ENCODE assay signal across 9 mouse cellular contexts in the genomic region with DNA sequence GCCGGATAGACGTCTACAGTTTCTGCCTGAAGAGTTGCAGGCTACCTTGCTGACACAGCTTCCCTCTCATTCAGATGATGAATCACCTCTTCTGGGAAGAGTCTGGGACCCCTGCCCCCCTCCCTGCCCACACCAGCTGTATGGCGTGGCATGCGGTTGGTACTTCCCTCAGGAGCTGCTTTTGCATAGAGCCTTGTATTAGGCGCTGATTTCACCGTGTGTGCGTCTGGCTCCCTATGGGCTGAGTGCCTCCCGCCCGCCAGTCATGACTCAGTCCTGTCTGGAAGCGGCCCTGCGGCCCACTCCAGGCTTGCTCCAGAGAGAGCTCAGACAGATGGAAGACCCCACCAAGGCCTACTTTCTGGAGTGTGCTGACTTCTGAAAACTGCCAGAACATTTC. TPM values are rescaled to one million over a fixed set of nuclear protein-coding genes. Genes with fewer than 3 reads are reported as not detected.
DNase-seq lines count a peak whose midpoint lies in the region; ATAC-seq and TF ChIP-seq lines count a peak whose summit lies in the region.
"Had no signal": no experiment of that assay in that cellular context is flagged by ENCODE, and none has a peak within 500 bp of the region (broad histone marks: within the 10 kb centered on the region; RNA-seq: fewer than 3 reads in every experiment).

No protein-coding gene starts in this region.

- no peak for TF ChIP-seq CTCF in forebrain, postnatal 0 days (IDR thresholded peaks at IDR 0.05; ENCODE audit: low read depth)
- TF ChIP-seq CTCF in lung, postnatal 0 days (IDR thresholded peaks at IDR 0.05): no peak
- TF ChIP-seq CTCF in liver, postnatal 0 days (IDR thresholded peaks at IDR 0.05; ENCODE audit: low read depth): no peak
- no peak for TF ChIP-seq CTCF in thymus, adult 2 months (IDR thresholded peaks at IDR 0.05; ENCODE audit: borderline replicate concordance, control insufficient read depth, extremely low read depth, insufficient read depth, low read length, poor library complexity)

- TF ChIP-seq POLR2A in thymus, adult 2 months (IDR thresholded peaks at IDR 0.05; ENCODE audit: control insufficient read depth, extremely low read depth, insufficient read depth, low read length, poor library complexity): no peak

- no peak for DNase-seq in forebrain, postnatal 0 days
- peak; percentile 61 for DNase-seq in brain, adult 2 months (ENCODE audit: low read depth, low spot score)
- DNase-seq in lung, postnatal 0 days (ENCODE audit: low spot score): peak; percentile 71
- DNase-seq in right cerebral cortex, postnatal 14 days: no peak
- DNase-seq in liver, postnatal 0 days: no peak
- no peak for DNase-seq in thymus, adult 2 months

- H3K4me1 ChIP-seq in forebrain, embryonic 12.5 days: peaks cover 16% of the 10 kb centered on the region
- H3K4me1 ChIP-seq in forebrain, postnatal 0 days (ENCODE audit: insufficient read depth): 0 out of 2 replicates have a peak, but pooled peaks cover 2% of the 10 kb centered on the region
- peaks cover 59% of the 10 kb centered on the region for H3K4me1 ChIP-seq in heart, embryonic 13.5 days
- peaks cover 39% of the 10 kb centered on the region; the same call in 1 of the 2 replicates for H3K4me1 ChIP-seq in lung, postnatal 0 days (ENCODE audit: insufficient read depth, low read depth, low read length)
- H3K4me1 ChIP-seq in liver, postnatal 0 days (ENCODE audit: insufficient read depth): 0 out of 2 replicates have a peak, but pooled peaks cover 2% of the 10 kb centered on the region
- H3K4me1 ChIP-seq in thymus, adult 2 months (replicated peaks; ENCODE audit: control insufficient read depth, insufficient read depth, low read length): no peaks in the 10 kb centered on the region

- no peaks in the 10 kb centered on the region for H3K9me3 ChIP-seq in forebrain, embryonic 12.5 days
- H3K9me3 ChIP-seq in forebrain, postnatal 0 days (ENCODE audit: low read length): no peaks in the 10 kb centered on the region
- no peaks in the 10 kb centered on the region for H3K9me3 ChIP-seq in heart, embryonic 13.5 days
- no peaks in the 10 kb centered on the region for H3K9me3 ChIP-seq in lung, postnatal 0 days (ENCODE audit: low read length)
- no peaks in the 10 kb centered on the region for H3K9me3 ChIP-seq in liver, postnatal 0 days (ENCODE audit: low read length)

- TF ChIP-seq EP300 in lung, postnatal 0 days (IDR thresholded peaks at IDR 0.05): 0 out of 2 replicates have a peak, but pooled peaks have one; percentile 18
- no peak for TF ChIP-seq EP300 in liver, postnatal 0 days (IDR thresholded peaks at IDR 0.05; ENCODE audit: low read depth)

- no peak overlapping the region for H3K4me3 ChIP-seq in forebrain, embryonic 12.5 days (replicated peaks)
- no peak overlapping the region for H3K4me3 ChIP-seq in forebrain, postnatal 0 days (ENCODE audit: low read depth, low read length)
- no peak overlapping the region for H3K4me3 ChIP-seq in heart, embryonic 13.5 days
- H3K4me3 ChIP-seq in lung, postnatal 0 days (ENCODE audit: low read depth, low read length): no peak overlapping the region
- no peak overlapping the region for H3K4me3 ChIP-seq in liver, postnatal 0 days (ENCODE audit: low read depth, low read length)
- no peak overlapping the region for H3K4me3 ChIP-seq in thymus, adult 2 months (ENCODE audit: control insufficient read depth, insufficient read depth, low read length)

- H3K27me3 ChIP-seq in forebrain, embryonic 12.5 days: no peaks in the 10 kb centered on the region
- H3K27me3 ChIP-seq in forebrain, postnatal 0 days (ENCODE audit: insufficient read depth, low read length): no peaks in the 10 kb centered on the region
- no peaks in the 10 kb centered on the region for H3K27me3 ChIP-seq in heart, embryonic 13.5 days (replicated peaks)
- H3K27me3 ChIP-seq in lung, postnatal 0 days (replicated peaks; ENCODE audit: insufficient read depth, low read length): no peaks in the 10 kb centered on the region
- H3K27me3 ChIP-seq in liver, postnatal 0 days (ENCODE audit: insufficient read depth, low read length): no peaks in the 10 kb centered on the region
- H3K27me3 ChIP-seq in thymus, adult 2 months (ENCODE audit: control insufficient read depth, insufficient read depth, low read length): no peaks in the 10 kb centered on the region

- H3K4me2 ChIP-seq in forebrain, embryonic 12.5 days: no peak overlapping the region
- no peak overlapping the region for H3K4me2 ChIP-seq in forebrain, postnatal 0 days (ENCODE audit: low read depth)
- no peak overlapping the region for H3K4me2 ChIP-seq in heart, embryonic 13.5 days
- H3K4me2 ChIP-seq in lung, postnatal 0 days (replicated peaks; ENCODE audit: low read depth, low read length): no peak overlapping the region
- no peak overlapping the region for H3K4me2 ChIP-seq in liver, postnatal 0 days (ENCODE audit: low read depth, low read length)

- peak overlapping the region; percentile 51; the same call in 1 of the 2 replicates for H3K27ac ChIP-seq in forebrain, embryonic 12.5 days
- no peak overlapping the region for H3K27ac ChIP-seq in forebrain, postnatal 0 days (ENCODE audit: low read depth, low read length)
- H3K27ac ChIP-seq in heart, embryonic 13.5 days (replicated peaks): peak overlapping the region; percentile 89
- peak overlapping the region; percentile 29; the same call in 1 of the 2 replicates for H3K27ac ChIP-seq in lung, postnatal 0 days (ENCODE audit: low read length)
- no peak overlapping the region for H3K27ac ChIP-seq in liver, postnatal 0 days (ENCODE audit: low read depth)
- no peak overlapping the region for H3K27ac ChIP-seq in thymus, adult 2 months (ENCODE audit: control insufficient read depth, insufficient read depth, low read length)

- 57% methylated on average over 11 of the region's 11 CpGs for WGBS in forebrain, embryonic 12.5 days
- WGBS in forebrain, postnatal 0 days: 51% methylated on average over 11 of the region's 11 CpGs
- WGBS in heart, embryonic 13.5 days: 25% methylated on average over 11 of the region's 11 CpGs
- 25% methylated on average over 11 of the region's 11 CpGs for WGBS in lung, postnatal 0 days
- WGBS in liver, postnatal 0 days (ENCODE audit: insufficient replicate concordance): 46% methylated on average over 11 of the region's 11 CpGs
- WGBS in thymus, adult 2 months: 22% methylated on average over 11 of the region's 11 CpGs

- no peak overlapping the region for H3K9ac ChIP-seq in forebrain, embryonic 12.5 days
- H3K9ac ChIP-seq in forebrain, postnatal 0 days: no peak overlapping the region
- H3K9ac ChIP-seq in heart, embryonic 13.5 days: 0 out of 2 replicates have a peak overlapping the region, but pooled peaks have one; percentile 15
- no peak overlapping the region for H3K9ac ChIP-seq in lung, postnatal 0 days (replicated peaks; ENCODE audit: low read depth)
- H3K9ac ChIP-seq in liver, postnatal 0 days (replicated peaks): no peak overlapping the region

- ATAC-seq in forebrain, embryonic 12.5 days (ENCODE audit: low FRiP score): no peak
- no peak for ATAC-seq in forebrain, postnatal 0 days
- no peak; the same call in 1 of the 2 replicates for ATAC-seq in heart, embryonic 13.5 days (ENCODE audit: extremely low read depth, insufficient number of reproducible peaks, low FRiP score, low TSS enrichment)
- peak; percentile 72 for ATAC-seq in lung, postnatal 0 days
- no peak for ATAC-seq in liver, postnatal 0 days

- no peaks in the 10 kb centered on the region for H3K36me3 ChIP-seq in forebrain, embryonic 12.5 days (replicated peaks)
- H3K36me3 ChIP-seq in forebrain, postnatal 0 days (ENCODE audit: insufficient read depth): no peaks in the 10 kb centered on the region
- H3K36me3 ChIP-seq in heart, embryonic 13.5 days: no peaks in the 10 kb centered on the region
- no peaks in the 10 kb centered on the region for H3K36me3 ChIP-seq in lung, postnatal 0 days (ENCODE audit: insufficient read depth, low read length)
- H3K36me3 ChIP-seq in liver, postnatal 0 days (replicated peaks; ENCODE audit: insufficient read depth, low read length): no peaks in the 10 kb centered on the region
- H3K36me3 ChIP-seq in thymus, adult 2 months (ENCODE audit: control insufficient read depth, insufficient read depth, low read length): no peaks in the 10 kb centered on the region

RNA-seq across cellular contexts. Expression of gene Tgfbi, which starts 8.1 kb away (rescaled TPM):
- polyA plus RNA-seq in forebrain, embryonic 12.5 days (2016; fragmentation: Nextera tagmentation; extraction: Ambion mirVana): 21.4 and 24.0 TPM in 2 replicates
- total RNA-seq in forebrain, postnatal 0 days (2014; rRNA removed): 4.3 and 4.8 TPM in 2 replicates
- 4.9 and 5.3 TPM in 2 replicates for polyA plus RNA-seq in forebrain, postnatal 0 days (2015; fragmentation: Nextera tagmentation; extraction: Ambion mirVana)
- 59.4 and 64.5 TPM in 2 replicates for polyA plus RNA-seq in heart, embryonic 13.5 days (2015; fragmentation: Nextera tagmentation; extraction: Ambion mirVana)
- polyA plus RNA-seq in lung, postnatal 0 days (2015; fragmentation: Nextera tagmentation; extraction: Ambion mirVana): 408 and 422 TPM in 2 replicates
- 24.9 and 26.8 TPM in 2 replicates for polyA plus RNA-seq in liver, postnatal 0 days (2015; fragmentation: Nextera tagmentation; extraction: Ambion mirVana)
- polyA plus RNA-seq in thymus, adult 2 months (2012; rRNA removed): 32.1 and 33.8 TPM in 2 replicates
- total RNA-seq: CH12.LX had no signal

RNA-seq across cellular contexts. Expression of gene Lect2, which starts 52.9 kb away (rescaled TPM):
- not detected in 2 replicates for polyA plus RNA-seq in forebrain, embryonic 12.5 days (2016; fragmentation: Nextera tagmentation; extraction: Ambion mirVana)
- not detected in 2 replicates for total RNA-seq in forebrain, postnatal 0 days (2014; rRNA removed)
- not detected in 2 replicates for polyA plus RNA-seq in forebrain, postnatal 0 days (2015; fragmentation: Nextera tagmentation; extraction: Ambion mirVana)
- 0.19 and 3.0 TPM in 2 replicates for polyA plus RNA-seq in heart, embryonic 13.5 days (2015; fragmentation: Nextera tagmentation; extraction: Ambion mirVana)
- polyA plus RNA-seq in lung, postnatal 0 days (2015; fragmentation: Nextera tagmentation; extraction: Ambion mirVana): not detected in 2 replicates
- 79.5 and 93.6 TPM in 2 replicates for polyA plus RNA-seq in liver, postnatal 0 days (2015; fragmentation: Nextera tagmentation; extraction: Ambion mirVana)
- 0.33 TPM in 1 of 2 replicates, not detected in the other for polyA plus RNA-seq in thymus, adult 2 months (2012; rRNA removed)
- total RNA-seq: CH12.LX had no signal

Comparison
In these comparisons a context has a peak if more than half of its experiments do, and no peak if none do; other contexts are left out.
1. H3K27ac ChIP-seq: peak in forebrain, embryonic 12.5 days (single experiment), heart, embryonic 13.5 days (single experiment) and lung, postnatal 0 days (single experiment); none in forebrain, postnatal 0 days (single experiment), liver, postnatal 0 days (single experiment) and thymus, adult 2 months (single experiment).
2. DNase-seq: peak in brain, adult 2 months (single experiment) and lung, postnatal 0 days (single experiment); none in forebrain, postnatal 0 days (single experiment), right cerebral cortex, postnatal 14 days (single experiment), liver, postnatal 0 days (single experiment) and thymus, adult 2 months (single experiment).
3. RNA of gene Lect2, which starts 52.9 kb away (polyA plus RNA-seq): 79.5 to 93.6 TPM in liver, postnatal 0 days; 0.19 to 3.0 TPM in heart, embryonic 13.5 days, not detected in forebrain, embryonic 12.5 days, not detected in forebrain, postnatal 0 days, not detected in lung, postnatal 0 days and 0.33 TPM in thymus, adult 2 months; every median in the first group is over 10 times any median in the second.